Mouse (Mus musculus) fibroblast of lung, adult 2 months (primary cell): ENCODE results near the gene Cntln.

ENCODE experiments used
- DNase-seq: peaks from one replicate; pipeline ENCODE4 v3.0.0-alpha.2; 2011; ENCODE audit warnings: low read depth

Gene Cntln

GRCm38 (mm10) chr4:85054616-85055015 is 170.5 kb downstream of the Cntln start:
- no peak for DNase-seq

GRCm38 (mm10) chr4:85059598-85059997 is 175.5 kb downstream of the Cntln start:
- no peak for DNase-seq

GRCm38 (mm10) chr4:85061676-85062075 is 177.6 kb downstream of the Cntln start:
- no peak for DNase-seq

GRCm38 (mm10) chr4:85096033-85096432 is 211.9 kb downstream of the Cntln start:
- no peak for DNase-seq

GRCm38 (mm10) chr4:85096682-85097081 is 212.6 kb downstream of the Cntln start:
- DNase-seq = peak; percentile 6

GRCm38 (mm10) chr4:85102168-85102567 is 218.1 kb downstream of the Cntln start:
- no peak for DNase-seq

- no peak for DNase-seq
Measured at GRCm38 (mm10) chr4:85106416-85106815, 222.3 kb downstream of the Cntln start.

- DNase-seq = no peak
Measured at GRCm38 (mm10) chr4:85106961-85107360, 222.9 kb downstream of the Cntln start.

GRCm38 (mm10) chr4:85120271-85120670 is 236.2 kb downstream of the Cntln start:
- no peak for DNase-seq

- DNase-seq = no peak
Measured at GRCm38 (mm10) chr4:85149726-85150125, 265.6 kb downstream of the Cntln start.

- no peak for DNase-seq
Measured at GRCm38 (mm10) chr4:85151881-85152280, 267.8 kb downstream of the Cntln start.

- DNase-seq = no peak
Measured at GRCm38 (mm10) chr4:85154361-85154760, 270.3 kb downstream of the Cntln start.

GRCm38 (mm10) chr4:85161156-85161555 is 277.0 kb downstream of the Cntln start:
- DNase-seq = no peak

- DNase-seq = peak; percentile 3
Measured at GRCm38 (mm10) chr4:85162468-85163312, 278.6 kb downstream of the Cntln start.

- no peak for DNase-seq
Measured at GRCm38 (mm10) chr4:85163313-85163615, 279.2 kb downstream of the Cntln start.

- DNase-seq = no peak
Measured at GRCm38 (mm10) chr4:85168001-85168400, 283.9 kb downstream of the Cntln start.

- no peak for DNase-seq
Measured at GRCm38 (mm10) chr4:85175466-85175865, 291.4 kb downstream of the Cntln start.

- DNase-seq = no peak
Measured at GRCm38 (mm10) chr4:85178394-85179051, 294.4 kb downstream of the Cntln start.
